Mouse (Mus musculus): Measurements from ENCODE around the gene Zscan20.
A peak's percentile ranks its signal among the peaks of the same experiment; 100 is the strongest.
"Not testable (repeated sequence)": the region's sequence is repeated elsewhere in the genome, so short reads cannot be mapped to it uniquely, and the experiment has no call there.

Gene Zscan20

DNA sequence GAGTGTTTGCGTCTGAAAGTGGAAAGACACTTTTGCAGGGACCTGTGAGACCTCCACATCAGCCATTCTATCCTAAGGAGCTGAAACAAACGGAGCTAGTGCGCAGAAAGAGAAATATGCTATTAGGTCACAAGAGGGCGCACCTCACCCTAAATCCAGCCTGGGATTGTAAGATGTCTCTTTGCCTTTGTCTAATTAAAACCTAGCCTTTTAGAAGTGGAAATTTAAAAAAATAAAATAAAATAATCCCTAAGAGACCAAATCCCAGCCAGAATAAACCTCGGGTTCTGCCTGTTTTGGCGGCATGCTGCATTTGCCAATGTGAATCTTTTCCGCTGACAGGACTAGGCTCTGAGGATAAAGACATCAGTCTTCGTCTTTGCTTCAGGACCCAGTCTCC, 3.4 kb upstream of the Zscan20 start:
- DNase-seq = peak; percentile 43

DNA sequence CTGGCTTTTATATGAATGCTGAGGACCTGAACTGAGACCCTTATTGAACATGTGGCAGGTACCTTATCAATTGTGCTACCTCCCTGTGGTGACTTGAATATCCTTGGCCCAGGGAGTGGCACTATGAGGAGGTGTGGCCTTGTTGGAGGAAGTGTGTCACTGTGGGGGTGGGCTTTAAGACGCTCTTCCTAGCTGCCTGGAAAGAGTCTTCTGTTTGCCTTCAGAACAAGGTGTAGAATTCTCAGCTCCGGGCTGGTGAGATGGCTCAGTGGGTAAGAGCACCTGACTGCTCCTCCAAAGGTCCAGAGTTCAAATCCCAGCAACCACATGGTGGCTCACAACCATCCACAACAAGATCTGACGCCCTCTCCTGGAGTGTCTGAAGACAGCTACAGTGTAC, 1.8 kb upstream of the Zscan20 start:
- DNase-seq = not testable (repeated sequence)

DNA sequence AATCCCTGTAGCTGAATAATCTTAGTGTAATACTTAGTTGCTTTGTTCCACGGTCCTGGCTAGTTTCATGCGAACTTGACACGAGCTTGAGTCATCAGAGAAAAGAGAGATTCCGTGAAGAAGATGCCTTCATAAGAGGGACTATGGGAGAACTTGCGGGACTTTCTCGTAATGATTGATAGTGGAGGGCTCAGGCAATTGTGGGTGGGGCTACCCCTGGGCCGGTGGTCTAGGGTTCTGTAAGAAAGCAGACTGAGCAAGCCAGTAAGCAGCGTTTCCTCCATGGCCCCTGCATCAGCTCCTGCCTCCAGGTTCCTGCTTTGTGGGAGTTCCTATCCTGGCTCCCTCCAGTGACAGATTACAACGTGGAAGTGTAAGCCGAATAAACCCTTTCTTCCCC, 808 bp upstream of the Zscan20 start:
- DNase-seq = no peak

DNA sequence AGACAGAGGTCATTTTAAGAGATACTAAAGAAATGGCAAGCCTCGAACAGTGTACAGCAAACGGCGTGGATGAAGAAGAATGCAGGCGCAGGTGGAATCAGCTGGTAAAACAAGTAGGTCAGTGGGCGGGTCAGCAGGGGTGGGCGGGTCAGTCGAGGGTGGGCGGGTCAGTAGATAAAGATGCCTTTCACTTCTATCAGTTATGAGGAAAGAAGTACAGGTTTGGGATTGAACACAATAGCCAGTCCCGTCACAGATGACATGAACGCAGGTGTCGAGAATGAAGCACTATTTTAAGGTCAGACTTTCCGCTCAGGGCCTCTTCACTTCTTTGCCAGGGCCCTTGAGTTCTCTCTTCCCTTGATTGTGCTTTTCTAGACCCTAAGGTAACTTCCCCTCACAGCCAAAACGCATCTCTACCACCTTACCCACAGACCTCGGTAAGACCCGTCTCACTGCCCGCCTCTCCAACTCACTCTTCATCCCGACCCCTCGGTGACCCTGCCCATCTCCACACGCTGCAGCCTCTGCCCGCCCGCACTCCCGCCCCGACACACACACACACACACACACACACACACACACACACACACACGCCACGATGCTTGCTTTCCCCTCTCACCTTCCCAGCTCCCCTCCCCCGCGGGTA, 498 bp downstream of the Zscan20 start:
- no peak for DNase-seq

DNA sequence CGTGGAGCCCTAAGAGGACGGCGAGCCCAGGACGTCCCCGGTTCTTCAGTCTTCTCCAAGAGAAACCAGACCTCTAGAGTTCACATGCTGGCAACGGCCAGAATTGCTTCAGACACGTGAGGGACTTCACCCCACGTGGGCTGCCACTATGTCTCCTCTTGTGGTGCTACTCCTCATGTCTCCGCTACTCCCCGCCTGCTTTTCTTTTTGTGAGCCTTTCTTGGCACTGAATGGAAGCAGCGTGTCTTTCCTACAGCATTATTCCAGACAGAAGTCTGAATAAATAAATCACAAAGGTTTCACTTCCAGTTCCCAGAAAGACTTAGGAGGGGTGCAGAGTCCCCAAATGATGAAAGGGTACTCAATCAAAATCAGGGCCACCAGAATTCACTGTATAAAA, 2.2 kb downstream of the Zscan20 start:
- no peak for DNase-seq

DNA sequence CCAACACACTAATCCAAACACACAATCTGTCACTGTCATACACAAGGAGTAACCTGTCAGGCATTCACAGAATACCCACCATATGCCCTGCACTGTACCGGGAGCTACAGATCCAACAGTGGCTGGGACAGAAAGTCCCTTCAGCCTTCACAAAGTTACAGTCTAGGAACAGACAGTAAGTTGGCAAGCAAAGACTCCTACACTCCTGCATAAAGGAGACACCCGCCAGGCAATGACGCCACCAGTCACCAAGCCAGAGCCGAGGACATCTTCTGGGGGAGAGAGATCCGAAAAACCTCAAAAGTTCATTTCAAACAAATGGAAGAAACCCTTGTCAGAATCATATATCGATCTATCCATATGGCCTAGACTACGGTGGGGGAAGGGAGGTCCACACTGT, 3.3 kb downstream of the Zscan20 start:
- DNase-seq = peak; percentile 63

DNA sequence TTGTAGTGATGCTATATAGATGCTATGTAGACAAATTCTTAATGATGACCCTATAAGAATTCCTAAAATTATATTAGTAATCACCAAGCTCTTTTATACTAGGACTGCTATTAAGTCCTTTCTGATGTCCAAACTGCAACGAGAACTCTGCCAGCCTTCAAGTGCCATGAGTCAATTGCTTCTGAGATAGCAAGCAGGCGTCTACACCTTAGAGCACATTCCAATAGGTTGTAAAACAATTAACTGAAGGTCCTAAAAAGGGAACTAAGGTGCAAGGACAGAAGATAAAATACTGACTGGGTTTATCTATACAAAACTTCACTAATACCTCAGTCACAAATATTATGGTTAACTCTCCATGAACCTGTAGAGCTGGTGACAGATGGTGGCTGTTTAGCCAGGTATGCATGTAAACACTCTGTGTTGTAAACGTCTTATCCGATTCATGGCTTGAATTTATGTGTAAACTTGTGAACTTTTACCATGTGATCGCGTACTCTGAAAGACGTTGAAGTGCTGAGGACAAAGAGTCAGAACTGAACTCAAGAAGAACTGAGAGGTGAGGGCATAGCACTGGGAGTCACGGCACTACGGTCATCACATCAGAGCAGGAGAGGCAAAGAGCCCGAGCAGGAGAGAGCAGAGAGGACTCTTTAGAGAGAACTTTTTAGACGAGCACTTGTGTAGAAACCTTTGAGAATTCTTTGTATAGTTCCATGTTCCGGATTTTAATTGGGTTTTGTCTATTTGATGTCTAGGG, 11.9 kb downstream of the Zscan20 start:
- DNase-seq = no peak

DNA sequence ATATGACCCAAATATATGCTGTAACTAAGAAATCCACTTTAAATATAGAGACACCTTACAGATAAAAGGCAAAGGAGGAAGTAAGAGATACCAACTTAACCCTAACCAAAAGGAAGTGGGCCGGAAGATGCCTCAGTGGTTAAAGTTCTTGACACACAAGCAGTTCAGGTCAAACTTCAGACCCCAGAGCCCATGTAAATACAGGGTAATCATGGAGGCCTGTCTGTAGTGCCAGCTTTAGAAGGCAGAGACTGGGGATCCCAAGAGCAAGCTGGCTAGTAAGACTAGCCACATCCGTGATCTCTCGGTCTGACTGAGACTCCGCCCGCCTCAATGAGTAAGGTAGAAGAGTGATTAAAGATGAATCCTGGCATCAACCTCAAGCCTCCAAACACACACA, 15.8 kb downstream of the Zscan20 start:
- DNase-seq = no peak

DNA sequence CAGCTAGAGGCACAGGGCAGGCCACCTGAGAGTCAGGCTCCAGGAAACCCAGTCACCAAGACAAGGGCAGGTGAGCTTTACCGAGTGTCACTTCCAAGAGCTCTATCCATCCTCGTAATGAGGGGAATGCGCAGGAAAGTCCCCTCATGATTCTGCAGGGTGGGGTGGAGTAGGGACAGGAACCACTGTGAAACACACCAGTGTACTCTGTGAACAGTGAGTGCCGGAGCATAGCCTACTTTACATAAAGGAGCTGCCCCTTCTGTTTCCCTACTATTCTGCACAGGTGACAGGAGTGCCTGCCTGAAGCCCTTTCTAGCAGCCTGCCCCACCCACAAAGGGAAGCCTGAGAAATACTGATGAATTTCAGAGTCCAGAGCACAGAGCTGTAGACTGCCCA, 16.6 kb downstream of the Zscan20 start:
- no peak for DNase-seq

DNA sequence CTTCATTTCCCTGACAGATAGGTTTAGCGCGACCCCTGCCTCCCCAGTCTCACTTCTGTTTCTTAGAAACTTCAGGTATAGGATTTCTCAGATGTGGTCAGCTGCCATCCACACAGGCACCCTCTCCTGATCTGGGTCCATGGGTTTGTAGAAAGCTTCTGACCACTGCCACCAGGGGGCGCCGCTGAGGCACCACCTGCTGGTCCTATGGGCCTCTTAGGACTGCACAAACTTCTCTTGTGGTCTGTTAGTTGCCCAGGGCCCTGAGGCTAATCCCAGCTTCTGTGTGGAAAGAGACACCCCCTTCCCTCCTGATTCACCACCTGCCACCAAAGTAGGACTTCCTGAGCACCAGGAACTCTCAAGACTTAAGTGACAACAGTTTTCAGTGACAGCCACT, 30.7 kb downstream of the Zscan20 start:
- DNase-seq = no peak

DNA sequence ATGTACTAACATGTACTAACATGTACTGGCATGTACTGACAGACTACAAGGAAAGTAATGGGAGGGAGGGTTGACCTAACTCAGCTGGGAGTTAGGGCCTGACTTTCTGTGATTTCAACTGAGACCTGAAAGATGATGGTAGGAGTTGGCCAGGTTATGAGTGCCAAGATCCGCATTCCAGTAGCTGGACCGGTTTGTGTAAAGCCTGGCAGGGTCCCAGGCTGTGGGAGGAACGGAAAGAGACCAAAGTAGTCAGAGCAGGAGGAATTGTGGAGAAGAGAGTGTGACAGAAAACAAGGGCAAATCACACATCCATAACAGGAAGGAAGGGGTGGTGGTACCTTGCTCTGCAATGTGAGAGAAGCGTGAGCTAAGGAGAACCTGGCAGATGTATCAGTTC, 34.1 kb downstream of the Zscan20 start:
- no peak for DNase-seq

DNA sequence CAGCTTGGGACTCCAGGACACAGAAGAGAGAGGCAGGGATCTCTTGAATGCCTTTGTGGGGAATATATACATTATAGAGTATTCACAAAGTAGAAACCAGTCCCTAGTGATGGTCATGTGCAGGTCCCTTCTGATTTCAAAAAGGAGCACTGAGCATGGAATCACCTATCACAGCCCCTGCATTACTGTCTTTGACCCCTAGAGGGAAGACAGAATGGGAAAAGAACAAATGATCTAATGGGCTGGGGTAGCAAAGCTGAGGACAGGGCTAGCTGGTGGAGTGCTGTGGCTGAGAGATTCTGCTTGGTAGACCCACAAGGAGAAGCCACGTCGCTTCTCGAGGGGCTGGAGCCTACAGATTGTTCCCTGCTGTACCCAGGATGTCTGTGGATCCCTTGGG, 49.6 kb downstream of the Zscan20 start:
- no peak for DNase-seq

DNA sequence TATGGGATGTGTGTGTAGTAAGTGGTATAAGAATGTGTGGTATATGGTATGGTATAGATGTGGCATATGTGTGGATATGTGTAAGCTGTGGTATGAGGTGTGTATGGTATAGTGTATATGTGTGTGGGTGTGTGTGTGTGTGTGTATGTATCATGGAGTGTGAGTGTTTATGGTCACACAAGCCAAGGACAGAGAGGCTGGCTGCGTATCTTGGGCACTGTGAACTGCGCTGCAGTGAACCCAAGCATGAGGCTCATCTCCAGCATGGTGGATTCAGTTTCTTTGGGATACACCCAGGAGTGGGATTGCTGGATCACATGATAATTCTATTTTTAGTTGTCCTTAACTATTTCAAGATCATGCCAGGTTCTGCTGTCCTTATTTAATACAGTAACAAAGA, 55.7 kb downstream of the Zscan20 start:
- no peak for DNase-seq

DNA sequence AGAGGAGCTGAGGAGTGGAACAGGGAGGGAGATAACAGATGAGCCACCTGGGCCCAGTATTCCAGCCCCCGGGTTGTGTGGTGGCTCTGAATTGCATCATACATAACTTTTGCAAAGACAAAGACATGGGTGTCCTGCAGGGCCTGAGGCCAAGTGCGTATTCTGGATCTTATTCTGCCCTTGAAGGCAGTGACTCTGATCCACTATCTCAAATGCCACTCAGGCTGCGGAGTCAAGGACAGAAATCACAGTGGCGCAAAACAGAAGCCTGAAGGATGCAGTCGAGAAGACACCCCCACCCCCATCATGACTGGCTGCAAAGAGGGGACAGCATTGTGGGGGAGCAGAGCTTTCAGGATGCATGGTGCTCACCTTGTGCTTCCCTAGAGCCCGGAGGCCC, 59.1 kb downstream of the Zscan20 start:
- DNase-seq = no peak

DNA sequence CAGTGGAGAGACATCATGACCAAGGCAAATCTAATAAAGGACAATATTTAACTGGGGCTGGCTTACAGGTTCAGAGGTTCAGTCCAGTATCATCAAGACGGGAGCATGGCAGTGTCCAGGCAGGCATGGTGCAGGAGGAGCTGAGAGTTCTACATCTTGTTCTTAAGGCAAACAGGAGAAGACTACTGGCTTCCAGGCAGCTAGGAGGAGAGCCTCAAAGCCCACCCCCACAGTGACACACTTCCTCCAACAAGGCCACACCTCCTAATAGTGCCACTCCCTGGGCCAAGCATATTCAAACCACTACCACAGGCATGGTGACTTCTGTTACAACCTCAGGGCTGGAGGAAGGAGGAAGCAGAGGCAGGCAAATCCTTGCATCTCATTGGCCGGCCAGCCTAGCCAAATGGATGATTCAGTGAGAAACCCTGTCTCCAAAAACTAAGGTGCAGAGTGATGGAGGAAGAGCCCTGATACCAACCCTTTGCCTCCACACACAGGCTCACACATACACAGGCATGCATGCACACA, 65.9 kb downstream of the Zscan20 start:
- DNase-seq = not testable (repeated sequence)

DNA sequence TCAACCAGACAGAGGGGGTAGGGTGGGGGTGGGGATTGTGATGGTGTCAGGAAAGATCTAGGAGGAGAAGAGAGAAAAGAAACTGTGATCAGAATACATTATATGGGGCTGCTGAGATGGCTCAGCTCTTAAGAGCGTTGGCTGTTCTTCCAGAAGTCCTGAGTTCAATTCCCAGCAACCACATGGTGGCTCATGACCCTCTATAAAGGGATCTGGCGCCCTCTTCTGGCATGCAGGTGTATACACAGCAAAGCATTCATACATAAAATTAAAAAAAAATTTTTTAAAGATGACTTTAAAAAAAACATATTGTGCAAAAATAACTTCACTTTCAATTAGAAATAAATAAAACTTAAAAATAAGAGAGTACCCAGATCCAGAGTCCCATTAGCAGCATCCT, 66.5 kb downstream of the Zscan20 start:
- DNase-seq = no peak
